Mouse (Mus musculus): ENCODE results near the gene Ptprd. TPM values are rescaled to one million over a fixed set of nuclear protein-coding genes. Genes with fewer than 3 reads are reported as not detected.

The Ptprd gene
- polyA plus RNA-seq, 1 experiment from 2014 or later, result 13.8 TPM

GRCm38 (mm10) chr4:77675798-77676197 is 536.0 kb downstream of the Ptprd start:
- Histone ChIP-seq H3K9ac (ENCODE audit: low read depth, low read length) (no peak overlapping the region), H3K4me2 (replicated peaks; ENCODE audit: low read depth) (no peak overlapping the region), H3K9me3 (ENCODE audit: control insufficient read depth) (no peaks in the 10 kb centered on the region), H3K4me1 (replicated peaks; ENCODE audit: control insufficient read depth, insufficient read depth, low read length) (no peaks in the 10 kb centered on the region), H3K4me3 (ENCODE audit: low read depth, low read length) (no peak overlapping the region), H3K27me3 (replicated peaks; ENCODE audit: control insufficient read depth, insufficient read depth, low read length) (no peaks in the 10 kb centered on the region), H3K27ac (ENCODE audit: low read depth, low read length) (no peak overlapping the region), H3K36me3 (ENCODE audit: control insufficient read depth, insufficient read depth) (no peaks in the 10 kb centered on the region)
- no peak for ATAC-seq
- 83% methylated on average over 1 of the region's 1 CpGs for WGBS
- no peak for TF ChIP-seq CTCF (IDR thresholded peaks at IDR 0.05; ENCODE audit: low read depth)

GRCm38 (mm10) chr4:77664761-77665160 is 547.0 kb downstream of the Ptprd start:
- no peaks in the 10 kb centered on the region for H3K4me1 ChIP-seq (replicated peaks; ENCODE audit: control insufficient read depth, insufficient read depth, low read length)
- TF ChIP-seq CTCF (IDR thresholded peaks at IDR 0.05; ENCODE audit: low read depth), result no peak
- WGBS, result 93% methylated on average over 2 of the region's 2 CpGs

GRCm38 (mm10) chr4:77662309-77662708 is 549.5 kb downstream of the Ptprd start:
- 78% methylated on average over 1 of the region's 1 CpGs for WGBS
- Histone ChIP-seq H3K27ac (ENCODE audit: low read depth, low read length) (no peak overlapping the region), H3K4me1 (replicated peaks; ENCODE audit: control insufficient read depth, insufficient read depth, low read length) (no peaks in the 10 kb centered on the region), H3K4me2 (replicated peaks; ENCODE audit: low read depth) (no peak overlapping the region), H3K4me3 (ENCODE audit: low read depth, low read length) (no peak overlapping the region), H3K9ac (ENCODE audit: low read depth, low read length) (no peak overlapping the region), H3K36me3 (ENCODE audit: control insufficient read depth, insufficient read depth) (no peaks in the 10 kb centered on the region), H3K9me3 (ENCODE audit: control insufficient read depth) (no peaks in the 10 kb centered on the region), H3K27me3 (replicated peaks; ENCODE audit: control insufficient read depth, insufficient read depth, low read length) (no peaks in the 10 kb centered on the region)
- no peak for ATAC-seq
- TF ChIP-seq CTCF (IDR thresholded peaks at IDR 0.05; ENCODE audit: low read depth), result no peak

More at GRCm38 (mm10) chr4:77664761-77665160, 547.0 kb downstream of the Ptprd start:
- no peak overlapping the region for H3K4me2 ChIP-seq (replicated peaks; ENCODE audit: low read depth)
- no peaks in the 10 kb centered on the region for H3K36me3 ChIP-seq (ENCODE audit: control insufficient read depth, insufficient read depth)
- no peak overlapping the region for H3K27ac ChIP-seq (ENCODE audit: low read depth, low read length)
- H3K27me3 ChIP-seq (replicated peaks; ENCODE audit: control insufficient read depth, insufficient read depth, low read length), result no peaks in the 10 kb centered on the region
- H3K9me3 ChIP-seq (ENCODE audit: control insufficient read depth), result no peaks in the 10 kb centered on the region
- no peak overlapping the region for H3K9ac ChIP-seq (ENCODE audit: low read depth, low read length)
- no peak for ATAC-seq
- no peak overlapping the region for H3K4me3 ChIP-seq (ENCODE audit: low read depth, low read length)

- WGBS, result 88% methylated on average over 1 of the region's 1 CpGs
- Histone ChIP-seq H3K4me1 (replicated peaks; ENCODE audit: control insufficient read depth, insufficient read depth, low read length) (no peaks in the 10 kb centered on the region), H3K9me3 (ENCODE audit: control insufficient read depth) (no peaks in the 10 kb centered on the region), H3K4me3 (ENCODE audit: low read depth, low read length) (no peak overlapping the region), H3K27me3 (replicated peaks; ENCODE audit: control insufficient read depth, insufficient read depth, low read length) (no peaks in the 10 kb centered on the region), H3K4me2 (replicated peaks; ENCODE audit: low read depth) (no peak overlapping the region), H3K27ac (ENCODE audit: low read depth, low read length) (no peak overlapping the region), H3K9ac (ENCODE audit: low read depth, low read length) (no peak overlapping the region), H3K36me3 (ENCODE audit: control insufficient read depth, insufficient read depth) (no peaks in the 10 kb centered on the region)
- TF ChIP-seq CTCF (IDR thresholded peaks at IDR 0.05; ENCODE audit: low read depth), result peak; percentile 54
- no peak for ATAC-seq
Measured at GRCm38 (mm10) chr4:77655669-77656068, 556.1 kb downstream of the Ptprd start.

- no peaks in the 10 kb centered on the region for H3K9me3 ChIP-seq (ENCODE audit: control insufficient read depth)
- no peak for ATAC-seq
- WGBS, result 88% methylated on average over 3 of the region's 3 CpGs
Measured at GRCm38 (mm10) chr4:77649615-77650325, 562.0 kb downstream of the Ptprd start.

GRCm38 (mm10) chr4:77648911-77649310 is 562.9 kb downstream of the Ptprd start:
- 80% methylated on average over 2 of the region's 2 CpGs for WGBS
- no peaks in the 10 kb centered on the region for H3K9me3 ChIP-seq (ENCODE audit: control insufficient read depth)
- TF ChIP-seq CTCF (IDR thresholded peaks at IDR 0.05; ENCODE audit: low read depth), result no peak

More at GRCm38 (mm10) chr4:77649615-77650325, 562.0 kb downstream of the Ptprd start:
- Histone ChIP-seq H3K27ac (ENCODE audit: low read depth, low read length) (no peak overlapping the region), H3K9ac (ENCODE audit: low read depth, low read length) (no peak overlapping the region), H3K36me3 (ENCODE audit: control insufficient read depth, insufficient read depth) (no peaks in the 10 kb centered on the region), H3K4me2 (replicated peaks; ENCODE audit: low read depth) (no peak overlapping the region), H3K27me3 (replicated peaks; ENCODE audit: control insufficient read depth, insufficient read depth, low read length) (no peaks in the 10 kb centered on the region), H3K4me1 (replicated peaks; ENCODE audit: control insufficient read depth, insufficient read depth, low read length) (no peaks in the 10 kb centered on the region), H3K4me3 (ENCODE audit: low read depth, low read length) (no peak overlapping the region)
- no peak for TF ChIP-seq CTCF (IDR thresholded peaks at IDR 0.05; ENCODE audit: low read depth)

More at GRCm38 (mm10) chr4:77648911-77649310, 562.9 kb downstream of the Ptprd start:
- Histone ChIP-seq H3K4me2 (replicated peaks; ENCODE audit: low read depth) (no peak overlapping the region), H3K27ac (ENCODE audit: low read depth, low read length) (no peak overlapping the region), H3K27me3 (replicated peaks; ENCODE audit: control insufficient read depth, insufficient read depth, low read length) (no peaks in the 10 kb centered on the region), H3K36me3 (ENCODE audit: control insufficient read depth, insufficient read depth) (no peaks in the 10 kb centered on the region), H3K4me1 (replicated peaks; ENCODE audit: control insufficient read depth, insufficient read depth, low read length) (no peaks in the 10 kb centered on the region), H3K4me3 (ENCODE audit: low read depth, low read length) (no peak overlapping the region), H3K9ac (ENCODE audit: low read depth, low read length) (no peak overlapping the region)
- ATAC-seq, result no peak
